Mouse (Mus musculus): ENCODE measurements around the gene Vps54.

- TF ChIP-seq CTCF (IDR thresholded peaks at IDR 0.05; ENCODE audit: borderline replicate concordance, insufficient read depth, low read depth, low read length) (no peak), POLR2A (IDR thresholded peaks at IDR 0.05; ENCODE audit: borderline replicate concordance, insufficient read depth, low read length) (no peak)
Measured at GRCm38 (mm10) chr11:21224446-21224845, 14.6 kb upstream of the Vps54 start.

All from cerebellum, adult 2 months (tissue).